7 mouse cellular contexts compared by ENCODE assay signal in the genomic region with DNA sequence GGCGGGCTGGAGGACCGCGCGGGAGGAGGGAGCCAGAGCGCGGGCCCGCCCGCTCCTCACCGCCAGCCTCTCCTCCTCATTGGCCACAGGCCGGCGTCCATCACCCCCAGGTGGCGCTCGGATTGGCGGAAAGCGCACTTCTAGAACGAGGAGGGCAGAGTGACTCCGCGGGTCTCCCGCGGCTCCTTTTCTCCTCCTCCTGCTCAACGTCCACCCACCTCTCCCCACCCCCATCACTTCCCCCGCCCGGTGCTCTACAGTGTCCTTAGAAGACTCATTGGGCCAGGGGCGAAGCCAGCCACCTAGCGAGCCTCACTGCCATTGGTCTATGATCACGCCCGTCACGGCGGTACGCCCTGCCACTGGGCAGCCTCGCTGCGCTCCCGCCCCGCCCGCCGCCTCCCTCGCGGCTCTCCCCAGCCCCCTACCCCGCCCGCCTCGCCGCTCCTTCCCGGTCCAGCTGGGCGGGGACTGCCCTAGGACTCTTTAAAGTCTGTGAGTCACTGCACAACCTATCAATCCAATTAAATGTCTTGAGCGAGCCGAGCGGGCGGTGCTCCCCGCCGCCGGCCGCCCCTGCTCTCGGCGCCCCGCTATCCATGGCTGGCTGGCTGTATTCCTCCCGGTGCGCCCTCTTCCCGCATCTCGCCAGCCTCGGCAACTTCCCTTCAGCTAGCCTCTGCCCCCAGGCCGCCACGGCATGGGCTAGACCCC. TPM values are rescaled to one million over a fixed set of nuclear protein-coding genes. Genes with fewer than 3 reads are reported as not detected.
DNase-seq lines count a peak whose midpoint lies in the region; ATAC-seq lines count a peak whose summit lies in the region.

A gene (plus strand): TSS at position 515 of the 714 bp plus-strand sequence.

- no peaks in the 10 kb centered on the region for H3K27me3 ChIP-seq in embryonic facial prominence, embryonic 11.5 days (ENCODE audit: control insufficient read depth, insufficient read depth, low read length)
- peaks cover 9% of the 10 kb centered on the region for H3K27me3 ChIP-seq in limb, embryonic 10.5 days (ENCODE audit: low read depth, poor library complexity, severe bottlenecking)
- peaks cover 4% of the 10 kb centered on the region; the same call in 1 of the 2 replicates for H3K27me3 ChIP-seq in midbrain, embryonic 13.5 days

- peak within 1 kb of the TSS; percentile 86 for H3K9ac ChIP-seq in embryonic facial prominence, embryonic 11.5 days (replicated peaks; ENCODE audit: low read length)
- peak within 1 kb of the TSS; percentile 80 for H3K9ac ChIP-seq in midbrain, embryonic 13.5 days (replicated peaks)

- no peaks in the 10 kb centered on the region for H3K4me1 ChIP-seq in embryonic facial prominence, embryonic 11.5 days (ENCODE audit: control insufficient read depth, insufficient read depth, low read length)
- H3K4me1 ChIP-seq in limb, embryonic 10.5 days, result peaks cover 16% of the 10 kb centered on the region
- H3K4me1 ChIP-seq in midbrain, embryonic 13.5 days (replicated peaks), result peaks cover 24% of the 10 kb centered on the region

- DNase-seq in adrenal gland, postnatal 14 days, result peak; percentile 99
- DNase-seq in embryonic facial prominence, embryonic 11.5 days (ENCODE audit: low spot score), result peak; percentile 99
- peak; percentile 100 for DNase-seq in kidney, adult 11 months
- peak; percentile 97 for DNase-seq in limb, embryonic 10.5 days (ENCODE audit: low spot score)
- peak; percentile 94 for DNase-seq in spleen, adult 12 weeks (ENCODE audit: low spot score)

- under 1% methylated on average over 53 of the region's 62 CpGs for WGBS in embryonic facial prominence, embryonic 11.5 days
- WGBS in limb, embryonic 10.5 days, result under 1% methylated on average over 61 of the region's 62 CpGs
- WGBS in midbrain, embryonic 13.5 days, result under 1% methylated on average over 57 of the region's 62 CpGs

- H3K27ac ChIP-seq in embryonic facial prominence, embryonic 11.5 days (replicated peaks; ENCODE audit: low read depth, low read length), result peak within 1 kb of the TSS; percentile 81
- peak within 1 kb of the TSS; percentile 91 for H3K27ac ChIP-seq in limb, embryonic 10.5 days
- peak within 1 kb of the TSS; percentile 95 for H3K27ac ChIP-seq in midbrain, embryonic 13.5 days

- H3K4me2 ChIP-seq in embryonic facial prominence, embryonic 11.5 days (ENCODE audit: low read depth, low read length), result peak within 1 kb of the TSS; percentile 69
- peak within 1 kb of the TSS; percentile 80 for H3K4me2 ChIP-seq in midbrain, embryonic 13.5 days (replicated peaks)

- ATAC-seq in embryonic facial prominence, embryonic 11.5 days (replicated peaks; ENCODE audit: insufficient number of reproducible peaks, low FRiP score, low TSS enrichment, low read depth), result peak; percentile 100
- peak; percentile 87 for ATAC-seq in granulocyte monocyte progenitor cell, adult 5-6 weeks (replicated peaks; ENCODE audit: poor library complexity, severe bottlenecking)
- peak; percentile 100 for ATAC-seq in midbrain, embryonic 13.5 days

- no peaks in the 10 kb centered on the region for H3K36me3 ChIP-seq in embryonic facial prominence, embryonic 11.5 days (replicated peaks; ENCODE audit: control insufficient read depth, insufficient read depth, low read depth, low read length)
- no peaks in the 10 kb centered on the region for H3K36me3 ChIP-seq in limb, embryonic 10.5 days
- 0 out of 2 replicates have a peak, but pooled peaks cover 5% of the 10 kb centered on the region for H3K36me3 ChIP-seq in midbrain, embryonic 13.5 days

- peak within 1 kb of the TSS; percentile 86 for H3K4me3 ChIP-seq in embryonic facial prominence, embryonic 11.5 days (ENCODE audit: low read depth, low read length)
- H3K4me3 ChIP-seq in limb, embryonic 10.5 days, result peak within 1 kb of the TSS; percentile 84
- H3K4me3 ChIP-seq in midbrain, embryonic 13.5 days (replicated peaks), result peak within 1 kb of the TSS; percentile 78

- no peaks in the 10 kb centered on the region for H3K9me3 ChIP-seq in embryonic facial prominence, embryonic 11.5 days (replicated peaks; ENCODE audit: control insufficient read depth, low read length)
- H3K9me3 ChIP-seq in limb, embryonic 10.5 days (replicated peaks), result no peaks in the 10 kb centered on the region
- H3K9me3 ChIP-seq in midbrain, embryonic 13.5 days, result no peaks in the 10 kb centered on the region

RNA-seq across cellular contexts. Expression of the gene that starts here (rescaled TPM):
- total RNA-seq in adrenal gland, postnatal 14 days (2021), result 15.7 and 15.9 TPM in 2 replicates
- polyA plus RNA-seq in embryonic facial prominence, embryonic 11.5 days (2014; fragmentation: Nextera tagmentation; extraction: Ambion mirVana), result 15.5 and 16.0 TPM in 2 replicates
- 5.7 and 7.5 TPM in 2 replicates for total RNA-seq in granulocyte monocyte progenitor cell, adult 5-6 weeks (2014; fragmentation: Nextera tagmentation)
- 7.3 and 9.3 TPM in 2 replicates for total RNA-seq in granulocyte monocyte progenitor cell, adult 5-6 weeks (2017)
- 20.5 and 27.0 TPM in 2 replicates for polyA plus RNA-seq in limb, embryonic 10.5 days (2016; fragmentation: Nextera tagmentation; extraction: Ambion mirVana)
- 29.8 and 32.0 TPM in 2 replicates for polyA plus RNA-seq in midbrain, embryonic 13.5 days (2015; fragmentation: Nextera tagmentation; extraction: Ambion mirVana)

Comparison
In these comparisons a context has a peak if more than half of its experiments do, and no peak if none do; other contexts are left out.
1. Peak in every context shown above with its lines: DNase-seq, ATAC-seq, H3K4me3 ChIP-seq and H3K27ac ChIP-seq.